Mouse (Mus musculus) 3134 (cell line): Measurements from ENCODE around the gene Zkscan16.

ENCODE experiments used
- DNase-seq: peaks from one replicate; pipeline ENCODE4 v3.0.0-alpha.2; 2011; ENCODE audit warnings: low spot score; ENCODE audit not compliant: insufficient read length; ENCODE audit errors: extremely low read depth

Zkscan16 gene

GRCm38 (mm10) chr4:58935846-58936245 is 7.6 kb upstream of the Zkscan16 start:
- DNase-seq: no peak

DNA sequence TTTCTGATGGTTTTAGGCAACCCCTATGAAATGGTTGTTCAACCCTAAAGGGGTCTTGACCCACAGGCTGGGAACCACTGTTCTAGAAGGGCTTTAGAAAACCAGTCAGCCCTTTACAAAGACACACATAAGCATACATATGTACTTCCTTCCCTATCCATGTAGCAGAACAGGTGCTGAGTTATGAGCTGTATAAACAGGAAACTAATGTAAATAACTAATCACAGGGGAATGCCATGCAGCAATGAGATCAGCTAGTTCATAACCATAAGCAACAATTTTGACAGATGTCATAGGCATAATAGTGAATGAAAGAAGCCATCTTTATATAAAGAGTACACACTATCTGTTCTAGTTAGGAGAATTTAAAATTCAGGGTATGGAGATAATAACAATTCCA is 1.8 kb upstream of the Zkscan16 start:
- no peak for DNase-seq

- DNase-seq: no peak
These were observed 486 bp upstream of the Zkscan16 start for GRCm38 (mm10) chr4:58942942-58943341.

GRCm38 (mm10) chr4:58944206-58944553 is 752 bp downstream of the Zkscan16 start:
- DNase-seq: no peak

DNA sequence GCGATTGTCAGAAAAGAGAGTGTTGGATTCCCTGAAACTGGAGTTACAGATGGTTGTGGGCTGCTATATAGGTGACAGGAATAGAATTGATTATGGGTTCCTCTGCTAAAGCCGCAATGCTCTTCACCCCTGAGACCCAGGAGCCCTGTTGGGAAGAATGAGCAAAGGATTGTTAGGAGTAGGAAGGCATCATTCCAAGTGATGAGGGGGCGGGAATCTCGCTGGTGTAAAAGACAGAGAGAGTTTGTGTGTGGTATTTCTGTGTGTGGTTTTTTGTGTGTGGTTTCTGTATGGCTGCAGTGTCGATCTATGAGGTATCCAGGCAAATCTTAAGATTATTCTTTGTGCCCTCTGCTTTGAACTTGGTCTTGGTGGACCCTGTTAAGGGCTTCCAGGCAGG is 1.3 kb downstream of the Zkscan16 start:
- no peak for DNase-seq

GRCm38 (mm10) chr4:58948391-58948790 is 5.0 kb downstream of the Zkscan16 start:
- no peak for DNase-seq

DNA sequence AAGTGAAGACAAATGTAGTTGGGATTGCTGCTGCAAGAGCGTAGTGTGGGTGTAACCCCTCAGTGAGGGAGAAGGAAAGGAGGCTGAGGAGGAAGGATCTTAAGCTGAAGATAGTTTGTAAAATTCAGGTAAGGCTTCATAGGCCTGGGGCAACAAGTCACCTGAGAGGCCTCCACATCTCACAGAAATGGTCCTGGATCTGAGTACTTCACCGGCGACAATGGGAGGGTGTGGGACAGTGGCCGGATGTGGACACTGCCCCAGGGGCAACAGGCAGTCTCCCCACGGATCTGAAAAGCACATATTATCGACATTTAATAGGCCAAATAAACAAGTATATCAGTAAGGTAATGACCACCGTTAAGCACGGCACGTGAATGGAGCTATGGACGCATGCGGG is 9.2 kb downstream of the Zkscan16 start:
- DNase-seq: no peak

- no peak for DNase-seq
These were observed 18.3 kb downstream of the Zkscan16 start for GRCm38 (mm10) chr4:58961719-58962118.

GRCm38 (mm10) chr4:58963271-58963670 is 19.8 kb downstream of the Zkscan16 start:
- no peak for DNase-seq

DNA sequence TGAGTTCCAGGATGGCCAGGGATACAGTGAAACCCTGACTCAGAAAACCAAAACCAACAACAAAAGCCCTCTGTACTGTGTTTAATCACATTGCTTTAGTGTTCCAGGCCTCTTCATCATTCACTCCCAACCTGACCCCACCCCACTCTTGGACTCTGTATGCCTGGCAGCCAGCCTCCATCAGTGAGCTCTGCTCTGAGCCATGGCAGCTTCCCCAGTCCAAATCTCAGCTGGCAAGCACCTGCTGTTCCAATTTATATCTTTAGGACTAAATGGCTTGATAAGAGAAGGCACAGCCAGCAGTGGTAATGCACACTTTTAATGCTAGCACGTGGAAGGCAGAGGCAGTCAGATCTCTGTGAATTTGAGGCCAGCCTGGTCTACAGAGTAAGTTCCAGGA is 21.7 kb downstream of the Zkscan16 start:
- DNase-seq: no peak

DNA sequence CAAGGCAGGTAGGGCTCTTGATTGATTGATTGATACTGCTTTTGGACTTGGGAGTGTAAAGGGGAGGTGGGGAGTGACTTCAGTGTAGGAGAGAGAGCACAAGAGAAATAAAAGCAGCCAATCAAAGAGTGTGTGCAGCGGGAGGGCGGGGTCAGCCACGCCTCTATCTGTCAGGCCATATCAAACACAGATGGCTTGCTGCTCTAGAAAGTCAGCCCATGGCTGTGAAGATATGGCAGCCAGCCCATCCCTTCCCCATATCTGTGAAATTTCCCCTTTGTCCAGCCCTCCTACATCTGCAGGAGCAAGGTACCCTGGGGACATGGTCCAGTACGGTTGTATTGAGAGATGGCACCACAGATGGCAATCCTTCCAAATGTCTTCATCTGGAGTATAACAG is 27.2 kb downstream of the Zkscan16 start:
- DNase-seq: no peak

- DNase-seq: no peak
These were observed 32.3 kb downstream of the Zkscan16 start for GRCm38 (mm10) chr4:58975711-58976110.

GRCm38 (mm10) chr4:58981421-58981820 is 38.0 kb downstream of the Zkscan16 start:
- DNase-seq: no peak

DNA sequence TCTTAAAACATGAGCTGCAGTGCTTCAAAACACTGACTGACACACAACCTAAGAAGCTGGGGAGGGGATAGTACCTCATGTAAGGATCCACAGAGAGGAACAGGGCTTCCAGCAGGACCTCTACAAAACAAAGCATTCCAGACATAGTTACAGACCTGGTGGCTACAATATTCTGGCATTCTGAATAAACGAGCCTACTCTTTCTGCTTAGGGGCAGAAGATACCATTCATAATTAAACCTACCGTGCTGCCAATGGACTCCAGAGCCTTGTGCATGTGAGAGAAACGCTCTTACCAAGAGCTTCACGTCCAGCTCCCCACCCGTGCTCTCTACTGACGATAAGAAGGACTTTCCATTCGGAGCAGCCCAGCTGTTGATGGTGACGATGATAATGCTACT is 39.4 kb downstream of the Zkscan16 start:
- DNase-seq: no peak

GRCm38 (mm10) chr4:58985157-58985648 is 41.8 kb downstream of the Zkscan16 start:
- DNase-seq: peak; percentile 51

DNA sequence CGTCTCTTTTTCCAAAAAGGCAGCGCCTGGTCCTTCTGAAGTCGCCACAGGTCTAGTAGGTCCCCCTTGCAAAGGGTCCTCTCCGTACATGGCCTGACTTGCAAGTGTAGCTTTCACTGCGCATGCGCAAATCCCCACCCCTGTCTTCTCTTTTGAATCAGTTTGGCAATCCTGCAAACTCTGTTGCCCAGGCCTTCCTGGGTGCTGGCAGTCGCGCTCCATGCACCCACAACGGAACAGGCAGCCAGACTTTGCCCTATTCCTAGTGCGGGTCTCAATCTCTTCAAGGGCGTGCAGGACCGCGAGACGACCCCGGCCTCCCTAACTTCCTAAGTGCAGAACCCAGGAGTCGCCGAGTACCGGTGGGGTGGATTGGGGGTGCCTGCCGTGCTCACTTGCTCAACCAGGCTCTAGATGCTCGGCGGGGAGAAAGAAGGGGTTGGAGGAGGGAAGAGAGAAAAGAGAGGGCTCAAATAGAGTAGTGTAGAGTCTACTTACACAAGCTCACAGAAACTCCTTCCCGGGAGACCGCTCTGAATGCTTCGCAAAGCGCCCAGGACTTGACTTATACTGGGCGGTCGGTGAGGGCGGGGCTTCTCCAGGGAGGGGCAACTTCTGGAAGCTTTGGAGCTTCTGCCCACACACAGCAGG is 43.2 kb downstream of the Zkscan16 start, which contains the start of gene Ptgr1:
Ptgr1 (minus strand) TSS at position 580 of the 651 bp plus-strand sequence.
- peak; percentile 89 for DNase-seq

DNA sequence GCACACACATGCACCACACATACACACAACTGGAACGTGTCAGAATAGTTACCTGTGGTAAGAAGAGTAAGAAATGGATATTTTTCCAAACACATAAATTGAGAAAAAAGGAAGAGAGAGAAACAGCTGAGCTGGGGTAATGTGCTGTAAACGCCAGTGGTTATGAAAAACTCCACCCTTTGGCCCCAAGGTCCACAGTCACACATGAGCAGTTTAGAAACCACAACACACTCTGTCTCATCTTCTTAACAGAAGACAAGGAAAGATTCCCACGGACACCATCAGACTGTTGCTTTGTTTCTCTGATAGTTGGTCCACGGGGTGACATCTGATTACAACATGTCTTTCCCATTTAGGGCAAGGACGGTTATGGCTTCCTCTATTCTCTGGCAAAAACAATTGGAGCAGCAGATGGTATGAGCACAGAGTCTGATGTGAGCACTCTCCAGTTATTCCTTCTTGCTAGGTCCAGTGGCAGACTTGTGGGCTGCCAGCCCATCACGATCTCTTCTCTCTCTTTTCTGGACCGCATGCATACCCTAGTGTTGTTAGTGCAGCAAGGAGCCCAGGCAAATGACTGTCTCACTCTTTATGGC is 46.0 kb downstream of the Zkscan16 start:
- DNase-seq: no peak

DNA sequence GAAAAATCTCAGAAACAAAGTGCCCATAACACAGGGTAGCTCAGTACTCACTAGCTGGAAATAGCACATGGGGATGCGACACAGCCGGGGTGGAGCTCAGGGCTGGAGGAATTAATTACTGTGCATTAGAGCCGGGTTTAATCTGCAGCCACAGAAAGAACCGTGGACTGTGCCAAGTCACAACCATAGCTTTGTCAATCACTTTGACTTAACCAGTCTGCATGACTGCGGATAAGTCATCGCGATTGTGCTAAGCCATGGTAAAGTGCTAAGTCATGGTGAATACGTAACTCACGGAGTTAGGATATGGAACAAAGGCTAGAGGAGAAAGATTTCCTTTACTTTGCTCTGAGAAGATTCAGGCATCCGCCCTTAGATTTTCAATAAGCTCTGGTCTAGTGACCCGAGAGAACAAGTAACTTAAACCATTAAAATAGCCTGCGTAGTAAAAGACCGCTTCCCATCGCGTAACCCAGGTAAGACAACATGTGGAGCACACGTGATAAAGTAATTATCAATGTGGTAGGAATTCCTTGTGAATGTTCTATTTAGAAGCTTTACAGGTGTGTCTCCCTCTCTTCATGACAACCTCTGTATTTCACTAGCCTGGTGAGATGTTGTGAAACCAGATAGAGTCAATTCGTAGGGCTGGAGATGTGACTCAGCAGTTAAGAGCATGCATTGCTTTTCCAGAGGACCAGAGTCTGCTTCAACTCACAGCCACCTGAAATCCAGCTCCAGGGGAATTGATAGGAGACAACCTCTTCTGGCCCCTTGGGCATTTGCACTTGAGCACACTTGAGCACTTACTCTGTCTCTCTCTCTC is 47.4 kb downstream of the Zkscan16 start:
- no peak for DNase-seq

GRCm38 (mm10) chr4:58992195-58992594 is 48.8 kb downstream of the Zkscan16 start:
- no peak for DNase-seq

GRCm38 (mm10) chr4:58994762-58995161 is 51.3 kb downstream of the Zkscan16 start, which contains the start of gene Dnajc25:
Dnajc25 (plus strand) TSS chr4:58995062.
- DNase-seq: no peak

- DNase-seq: no peak
These were observed 51.8 kb downstream of the Zkscan16 start for GRCm38 (mm10) chr4:58995251-58995693.
